Mouse (Mus musculus): ENCODE measurements at regions not wholly inside any gene's neighbourhood (a gene's known extent, or its start where the extent isn't known, plus 50 kb on each side); places are given as distances from the start of the nearest gene placed in this dataset.

- ATAC-seq, result no peak
- no peaks in the 10 kb centered on the region for H3K9me3 ChIP-seq (ENCODE audit: low read length)
- no peak for TF ChIP-seq CTCF (IDR thresholded peaks at IDR 0.05; ENCODE audit: low read depth)
- TF ChIP-seq EP300 (IDR thresholded peaks at IDR 0.05; ENCODE audit: low read depth), result no peak
- H3K9ac ChIP-seq (replicated peaks), result no peak overlapping the region
- 66% methylated on average over 2 of the region's 2 CpGs for WGBS (ENCODE audit: insufficient replicate concordance)
- no peak overlapping the region for H3K27ac ChIP-seq (ENCODE audit: low read depth)
- no peak overlapping the region for H3K4me3 ChIP-seq (ENCODE audit: low read depth, low read length)
- no peak overlapping the region for H3K4me2 ChIP-seq (ENCODE audit: low read depth, low read length)
- H3K4me1 ChIP-seq (ENCODE audit: insufficient read depth), result no peaks in the 10 kb centered on the region
- no peaks in the 10 kb centered on the region for H3K36me3 ChIP-seq (replicated peaks; ENCODE audit: insufficient read depth, low read length)
- no peak for DNase-seq
- no peaks in the 10 kb centered on the region for H3K27me3 ChIP-seq (ENCODE audit: insufficient read depth, low read length)
Observed at GRCm38 (mm10) chr10:66433490-66433889, 662.4 kb upstream of the Jmjd1c start.

- H3K36me3 ChIP-seq (replicated peaks; ENCODE audit: insufficient read depth, low read length), result no peaks in the 10 kb centered on the region
- H3K4me3 ChIP-seq (ENCODE audit: low read depth, low read length), result no peak overlapping the region
- peaks cover 3% of the 10 kb centered on the region; the same call in 1 of the 2 replicates for H3K9me3 ChIP-seq (ENCODE audit: low read length)
- H3K27me3 ChIP-seq (ENCODE audit: insufficient read depth, low read length), result no peaks in the 10 kb centered on the region
- H3K27ac ChIP-seq (ENCODE audit: low read depth), result no peak overlapping the region
- no peak overlapping the region for H3K9ac ChIP-seq (replicated peaks)
- H3K4me1 ChIP-seq (ENCODE audit: insufficient read depth), result no peaks in the 10 kb centered on the region
- TF ChIP-seq EP300 (IDR thresholded peaks at IDR 0.05; ENCODE audit: low read depth) (no peak), CTCF (IDR thresholded peaks at IDR 0.05; ENCODE audit: low read depth) (no peak)
- no peak for DNase-seq
- WGBS (ENCODE audit: insufficient replicate concordance), result 64% methylated on average over 4 of the region's 4 CpGs
- H3K4me2 ChIP-seq (ENCODE audit: low read depth, low read length), result no peak overlapping the region
- no peak for ATAC-seq
Observed at GRCm38 (mm10) chr10:66470684-66471083, 625.2 kb upstream of the Jmjd1c start.

- Histone ChIP-seq H3K27ac (ENCODE audit: low read depth) (no peak overlapping the region), H3K36me3 (replicated peaks; ENCODE audit: insufficient read depth, low read length) (no peaks in the 10 kb centered on the region), H3K4me2 (ENCODE audit: low read depth, low read length) (no peak overlapping the region), H3K9ac (replicated peaks) (no peak overlapping the region), H3K4me3 (ENCODE audit: low read depth, low read length) (no peak overlapping the region), H3K4me1 (ENCODE audit: insufficient read depth) (no peaks in the 10 kb centered on the region), H3K27me3 (ENCODE audit: insufficient read depth, low read length) (no peaks in the 10 kb centered on the region), H3K9me3 (ENCODE audit: low read length) (peaks cover 3% of the 10 kb centered on the region; the same call in 1 of the 2 replicates)
- WGBS (ENCODE audit: insufficient replicate concordance), result 68% methylated on average over 4 of the region's 4 CpGs
- TF ChIP-seq EP300 (IDR thresholded peaks at IDR 0.05; ENCODE audit: low read depth), result no peak
- TF ChIP-seq CTCF (IDR thresholded peaks at IDR 0.05; ENCODE audit: low read depth), result no peak
- ATAC-seq (no peak), DNase-seq (no peak)
Observed at GRCm38 (mm10) chr10:66472038-66472437, 623.9 kb upstream of the Jmjd1c start.

GRCm38 (mm10) chr10:66475187-66475735 is 620.7 kb upstream of the Jmjd1c start:
- Histone ChIP-seq H3K36me3 (replicated peaks; ENCODE audit: insufficient read depth, low read length) (no peaks in the 10 kb centered on the region), H3K4me3 (ENCODE audit: low read depth, low read length) (no peak overlapping the region), H3K4me2 (ENCODE audit: low read depth, low read length) (no peak overlapping the region), H3K4me1 (ENCODE audit: insufficient read depth) (no peaks in the 10 kb centered on the region), H3K27ac (ENCODE audit: low read depth) (no peak overlapping the region), H3K9ac (replicated peaks) (no peak overlapping the region), H3K27me3 (ENCODE audit: insufficient read depth, low read length) (no peaks in the 10 kb centered on the region), H3K9me3 (ENCODE audit: low read length) (no peaks in the 10 kb centered on the region)
- ATAC-seq (no peak), DNase-seq (no peak)
- no peak for TF ChIP-seq EP300 (IDR thresholded peaks at IDR 0.05; ENCODE audit: low read depth)
- no peak for TF ChIP-seq CTCF (IDR thresholded peaks at IDR 0.05; ENCODE audit: low read depth)
- WGBS (ENCODE audit: insufficient replicate concordance), result 70% methylated on average over 1 of the region's 1 CpGs

GRCm38 (mm10) chr10:66490871-66491270 is 605.1 kb upstream of the Jmjd1c start:
- H3K9ac ChIP-seq (replicated peaks), result no peak overlapping the region
- no peaks in the 10 kb centered on the region for H3K9me3 ChIP-seq (ENCODE audit: low read length)
- DNase-seq (no peak), ATAC-seq (no peak)
- WGBS (ENCODE audit: insufficient replicate concordance), result 76% methylated on average over 5 of the region's 5 CpGs
- no peaks in the 10 kb centered on the region for H3K36me3 ChIP-seq (replicated peaks; ENCODE audit: insufficient read depth, low read length)
- H3K27me3 ChIP-seq (ENCODE audit: insufficient read depth, low read length), result no peaks in the 10 kb centered on the region
- H3K4me2 ChIP-seq (ENCODE audit: low read depth, low read length), result no peak overlapping the region
- no peak for TF ChIP-seq CTCF (IDR thresholded peaks at IDR 0.05; ENCODE audit: low read depth)
- TF ChIP-seq EP300 (IDR thresholded peaks at IDR 0.05; ENCODE audit: low read depth), result no peak
- H3K4me1 ChIP-seq (ENCODE audit: insufficient read depth), result no peaks in the 10 kb centered on the region
- H3K27ac ChIP-seq (ENCODE audit: low read depth), result no peak overlapping the region
- H3K4me3 ChIP-seq (ENCODE audit: low read depth, low read length), result no peak overlapping the region

- WGBS (ENCODE audit: insufficient replicate concordance), result 56% methylated on average over 10 of the region's 10 CpGs
- no peak for TF ChIP-seq CTCF (IDR thresholded peaks at IDR 0.05; ENCODE audit: low read depth)
- no peak for TF ChIP-seq EP300 (IDR thresholded peaks at IDR 0.05; ENCODE audit: low read depth)
Observed at GRCm38 (mm10) chr10:66491850-66492249, 604.1 kb upstream of the Jmjd1c start.

GRCm38 (mm10) chr10:66539846-66540245 is 556.1 kb upstream of the Jmjd1c start:
- no peak overlapping the region for H3K27ac ChIP-seq (ENCODE audit: low read depth)
- no peak overlapping the region for H3K4me3 ChIP-seq (ENCODE audit: low read depth, low read length)
- H3K4me2 ChIP-seq (ENCODE audit: low read depth, low read length), result no peak overlapping the region
- TF ChIP-seq EP300 (IDR thresholded peaks at IDR 0.05; ENCODE audit: low read depth), result no peak
- no peak overlapping the region for H3K9ac ChIP-seq (replicated peaks)
- ATAC-seq, result no peak
- 73% methylated on average over 5 of the region's 5 CpGs for WGBS (ENCODE audit: insufficient replicate concordance)
- DNase-seq, result no peak
- H3K9me3 ChIP-seq (ENCODE audit: low read length), result no peaks in the 10 kb centered on the region
- H3K4me1 ChIP-seq (ENCODE audit: insufficient read depth), result no peaks in the 10 kb centered on the region
- no peaks in the 10 kb centered on the region for H3K36me3 ChIP-seq (replicated peaks; ENCODE audit: insufficient read depth, low read length)
- H3K27me3 ChIP-seq (ENCODE audit: insufficient read depth, low read length), result no peaks in the 10 kb centered on the region

More at GRCm38 (mm10) chr10:66491850-66492249, 604.1 kb upstream of the Jmjd1c start:
- Histone ChIP-seq H3K9me3 (ENCODE audit: low read length) (no peaks in the 10 kb centered on the region), H3K4me3 (ENCODE audit: low read depth, low read length) (no peak overlapping the region), H3K36me3 (replicated peaks; ENCODE audit: insufficient read depth, low read length) (no peaks in the 10 kb centered on the region), H3K4me2 (ENCODE audit: low read depth, low read length) (no peak overlapping the region), H3K27me3 (ENCODE audit: insufficient read depth, low read length) (no peaks in the 10 kb centered on the region), H3K27ac (ENCODE audit: low read depth) (no peak overlapping the region), H3K9ac (replicated peaks) (no peak overlapping the region), H3K4me1 (ENCODE audit: insufficient read depth) (no peaks in the 10 kb centered on the region)
- ATAC-seq (no peak), DNase-seq (no peak)
